Mouse (Mus musculus) left cerebral cortex, postnatal 25 days (tissue): ENCODE measurements around the gene St8sia1. TPM values are rescaled to one million over a fixed set of nuclear protein-coding genes. Genes with fewer than 3 reads are reported as not detected.

Source experiments
- DNase-seq, 2 experiments: peaks; one replicate each; pipeline ENCODE4 v3.0.0; 2022; ENCODE audit warnings: low spot score in 2 of 2, mixed read lengths in 1 of 2
- intact Hi-C: fragments of 180-260 bp; cut with DNase I; formaldehyde crosslinking; loops from one replicate; pipeline ENCODE4 v1.15.1; 2025
- total RNA-seq, 2 experiments: library from RNA; stranded (reverse); gene quantifications; 2 replicates each; pipeline ENCODE4 v1.2.3; 2021

St8sia1 gene
- total RNA-seq, 2 experiments from 2014 or later = 22.2 to 27.1 TPM

DNA sequence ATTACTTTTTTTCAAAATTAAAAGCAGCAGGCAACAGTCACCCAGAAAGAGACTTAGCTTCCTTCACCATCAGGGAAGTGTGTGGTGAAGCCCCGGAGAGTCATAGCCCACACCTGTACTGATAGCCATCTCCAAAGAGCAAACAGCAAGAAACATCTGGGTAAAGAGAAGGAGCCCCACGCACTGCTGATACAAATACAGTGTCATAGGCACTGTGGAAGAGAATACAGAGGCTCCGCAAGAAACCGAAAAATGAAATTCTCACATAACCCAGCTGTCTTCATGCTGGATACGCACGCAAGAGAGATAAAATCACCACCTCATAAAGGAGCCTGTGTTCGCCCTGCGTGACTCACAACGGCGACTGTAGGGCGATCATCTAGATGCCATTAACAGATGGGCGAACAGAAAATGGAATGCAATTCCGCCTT is 46.8 kb downstream of the St8sia1 start:
- DNase-seq = no peak
- intact Hi-C loops = no loop called here

DNA sequence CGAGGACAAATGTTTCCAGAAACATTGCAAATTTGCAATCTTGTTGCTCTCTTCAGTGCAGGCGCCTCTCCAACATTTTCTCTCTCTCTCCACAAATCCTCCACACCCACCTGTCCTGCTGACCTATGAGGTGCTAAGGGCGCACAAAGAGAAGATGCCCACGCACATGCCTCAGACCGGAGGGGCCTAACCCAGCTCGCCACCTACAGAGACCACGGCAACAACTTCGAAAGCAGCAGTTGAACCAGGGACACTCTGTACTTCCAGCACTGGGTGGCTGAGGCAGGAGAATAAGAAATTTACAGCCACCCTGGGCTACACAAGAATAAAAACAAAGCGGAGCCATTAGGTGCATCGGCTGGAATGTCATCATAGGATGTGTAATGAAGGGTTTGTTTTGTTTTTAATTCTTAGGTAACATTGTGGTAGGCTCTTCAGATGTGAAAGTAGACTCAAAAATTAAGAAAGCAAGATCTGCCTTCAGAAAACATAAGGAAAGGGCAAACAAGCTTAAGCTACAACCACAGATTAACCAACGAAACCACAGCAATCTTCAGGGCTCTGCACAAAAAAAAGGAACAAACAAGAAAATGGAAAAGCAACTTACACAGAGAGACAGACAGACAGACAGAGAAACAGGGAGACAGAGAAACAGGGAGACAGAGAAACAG is 47.8 kb downstream of the St8sia1 start:
- no peak for DNase-seq
- intact Hi-C loops = no loop called here

DNA sequence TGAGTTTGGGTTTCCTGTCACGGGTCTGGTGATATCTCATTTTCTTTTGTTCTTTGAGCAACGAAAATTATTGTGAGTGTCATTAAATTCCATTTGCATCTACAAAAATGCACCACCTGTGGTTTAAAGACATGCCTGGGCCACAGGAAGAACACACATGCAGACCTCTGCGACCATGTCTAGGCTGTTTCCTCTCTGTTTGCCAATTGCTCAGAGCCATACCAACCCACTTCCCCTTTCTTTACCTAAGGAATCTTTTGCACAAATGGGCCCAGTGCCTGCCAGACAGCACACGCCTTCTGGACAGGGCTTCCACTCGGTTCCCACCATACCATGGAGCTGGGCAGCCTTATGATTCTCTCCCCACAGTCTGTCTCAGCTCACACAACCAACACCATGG is 48.8 kb downstream of the St8sia1 start:
- no peak for DNase-seq
- intact Hi-C loops = no loop called here

GRCm38 (mm10) chr6:142914676-142915075 is 49.6 kb downstream of the St8sia1 start:
- no peak for DNase-seq
- intact Hi-C loops = no loop called here

DNA sequence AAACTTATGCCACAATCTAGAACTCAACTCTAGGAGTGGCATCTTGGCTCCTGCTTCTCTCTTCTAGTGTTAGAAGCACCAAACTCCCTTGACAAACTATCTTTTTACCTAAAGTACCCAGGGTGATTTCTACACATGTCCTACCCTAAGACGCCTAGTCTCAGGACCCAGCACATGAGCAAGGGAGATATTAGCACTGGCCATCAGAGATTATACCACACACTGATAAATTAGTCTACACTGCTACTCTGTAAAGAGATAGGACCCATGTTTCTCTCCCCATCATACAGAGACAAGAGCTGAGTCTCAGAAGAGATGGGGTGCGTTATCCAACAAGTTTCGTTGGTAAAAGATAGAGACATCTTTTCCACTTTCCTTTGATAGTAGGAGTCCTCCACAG is 53.0 kb downstream of the St8sia1 start:
- no peak for DNase-seq
- intact Hi-C loops = no loop called here

- no peak for DNase-seq
- intact Hi-C loops = no loop called here
Observed at GRCm38 (mm10) chr6:142910721-142911120, 53.5 kb downstream of the St8sia1 start.

DNA sequence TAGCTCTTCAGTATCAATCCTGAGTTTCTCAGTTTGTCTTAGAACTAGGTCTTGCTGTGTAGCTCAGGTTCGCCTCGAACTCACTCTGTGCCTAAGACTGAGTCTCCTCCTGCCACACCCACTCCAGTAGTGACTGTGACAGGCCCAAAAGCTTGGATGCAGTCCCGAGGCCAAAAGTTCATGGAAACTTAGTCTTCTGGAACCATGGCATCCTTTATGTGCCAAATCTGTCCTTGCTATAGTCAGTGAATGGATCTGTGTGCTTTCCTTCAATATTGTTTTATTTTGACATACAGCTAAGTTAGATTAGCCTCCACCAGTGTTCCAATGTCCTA is 54.5 kb downstream of the St8sia1 start:
- intact Hi-C loops = no loop called here
- no peak for DNase-seq

DNA sequence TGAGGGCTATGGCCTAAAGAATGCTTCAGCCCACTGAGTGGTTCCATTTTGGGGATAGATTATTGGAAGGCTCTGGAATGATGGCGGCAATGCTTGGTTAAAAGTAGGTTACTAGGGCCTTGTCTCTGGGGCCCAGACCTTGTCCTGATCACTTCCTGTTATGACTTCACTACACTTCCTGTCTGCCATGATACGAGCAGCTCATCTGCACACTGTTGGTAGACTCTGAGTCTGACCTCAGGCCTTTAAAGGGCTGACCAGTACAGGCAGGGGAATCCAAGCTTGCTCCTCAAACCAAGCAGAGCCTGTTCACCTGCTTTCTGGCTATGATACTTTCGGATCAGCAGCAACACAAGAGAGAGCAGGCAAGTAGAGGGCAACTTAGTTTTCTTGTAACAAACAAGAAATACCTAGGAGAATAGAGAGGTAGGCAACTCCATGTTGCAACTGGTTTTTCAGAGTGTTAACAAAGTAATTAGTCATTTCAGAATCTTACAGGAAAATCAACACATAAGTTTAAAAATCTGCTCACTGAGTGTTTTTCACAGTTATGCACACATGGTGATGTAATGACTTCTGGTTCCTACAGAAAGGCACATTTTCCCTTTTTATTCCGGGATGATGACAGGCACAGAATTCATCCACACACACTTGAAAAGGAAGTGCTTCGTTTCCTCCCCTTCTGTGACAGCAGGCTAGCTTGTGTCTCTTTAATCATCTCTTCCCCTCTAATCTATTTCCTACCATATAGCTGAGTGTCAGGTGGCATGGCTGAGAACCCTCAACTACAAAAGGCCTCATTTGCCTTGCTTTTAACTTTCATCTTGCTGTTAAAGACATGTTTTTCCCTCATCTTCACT is 55.1 kb downstream of the St8sia1 start:
- intact Hi-C loops = no loop called here
- no peak for DNase-seq

- no peak for DNase-seq
- intact Hi-C loops = no loop called here
Observed at GRCm38 (mm10) chr6:142908412-142908811, 55.8 kb downstream of the St8sia1 start.

GRCm38 (mm10) chr6:142895371-142895770 is 68.9 kb downstream of the St8sia1 start:
- no peak for DNase-seq
- intact Hi-C loops = no loop called here

DNA sequence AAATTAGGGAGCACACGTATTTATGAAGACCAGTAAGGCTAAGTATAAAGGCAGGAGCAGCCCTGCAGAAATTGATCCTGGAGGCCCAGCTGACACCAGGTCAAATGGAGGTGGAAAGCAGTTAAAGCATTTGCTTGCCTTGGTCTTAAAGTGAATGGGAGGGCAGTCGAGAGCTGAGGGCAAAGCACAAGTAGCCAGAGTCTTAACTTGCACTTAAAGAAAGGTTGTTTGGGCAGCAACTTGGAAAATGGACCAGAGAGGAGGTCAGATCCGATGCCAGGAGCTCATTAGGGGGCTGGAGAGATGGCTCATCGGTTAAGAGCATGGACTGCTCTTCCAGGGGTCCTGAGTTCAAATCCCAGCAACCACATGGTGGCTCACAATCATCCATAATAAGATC is 70.5 kb downstream of the St8sia1 start:
- intact Hi-C loops = no loop called here
- no peak for DNase-seq

DNA sequence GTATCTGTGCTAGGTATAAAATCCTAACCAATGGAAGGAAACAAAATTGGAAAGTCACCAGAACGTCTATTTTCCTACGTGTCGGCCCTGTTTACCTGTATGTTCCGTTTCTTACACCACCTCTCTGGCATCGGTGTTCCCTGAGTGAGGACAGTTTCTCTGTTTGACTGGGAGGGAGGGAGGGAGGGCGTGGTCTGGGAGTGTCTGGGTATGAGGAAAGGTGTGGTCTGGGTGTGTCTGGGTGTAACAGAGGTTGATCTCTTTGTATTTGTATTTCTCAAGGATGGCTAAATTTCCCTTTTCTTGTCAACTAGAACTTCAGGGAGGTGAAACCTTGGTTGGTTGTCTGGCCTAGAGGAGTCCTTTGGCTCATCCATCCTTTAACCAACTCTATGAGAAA is 73.9 kb downstream of the St8sia1 start:
- DNase-seq = no peak
- intact Hi-C loops = no loop called here

DNA sequence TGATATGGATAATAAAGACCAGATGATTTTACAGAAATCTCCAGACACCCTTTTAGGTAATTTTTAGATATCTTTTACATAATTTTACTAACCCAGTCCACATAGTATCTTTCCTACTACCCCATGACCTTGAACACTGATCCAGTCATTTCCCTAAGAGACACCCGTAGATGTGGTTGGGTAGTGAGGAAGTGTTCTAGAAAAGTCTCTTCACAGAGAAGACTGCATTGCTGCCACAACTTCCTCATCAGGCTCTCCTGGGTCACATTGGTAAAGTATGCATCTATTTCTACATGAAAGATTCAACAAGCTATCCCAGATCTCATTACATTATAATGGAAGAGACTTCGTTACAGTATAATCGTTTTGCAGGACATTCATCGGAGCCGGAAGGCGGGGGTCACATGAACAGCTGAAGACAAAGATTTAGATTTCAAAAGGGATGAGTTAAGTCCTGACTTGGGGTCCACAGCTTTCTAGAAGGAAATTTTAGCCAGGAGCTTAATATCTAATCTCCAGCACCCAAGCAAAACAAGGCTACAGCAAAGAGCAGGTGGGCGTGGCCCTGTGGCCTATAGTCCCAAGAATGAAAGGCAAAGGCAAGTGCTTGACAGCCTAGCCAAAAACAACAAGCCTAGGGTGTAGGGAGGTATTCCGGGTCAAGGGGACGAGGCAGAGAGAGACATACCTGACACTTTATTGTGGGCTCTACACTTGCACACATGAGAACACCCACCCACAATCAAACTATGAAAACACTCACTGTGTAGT is 75.1 kb downstream of the St8sia1 start:
- intact Hi-C loops = no loop called here
- no peak for DNase-seq

- intact Hi-C loops = no loop called here
- DNase-seq = no peak
Observed at GRCm38 (mm10) chr6:142888346-142888745, 75.9 kb downstream of the St8sia1 start.

- no peak for DNase-seq
- intact Hi-C loops = no loop called here
Observed at GRCm38 (mm10) chr6:142887375-142887774, 76.9 kb downstream of the St8sia1 start.

GRCm38 (mm10) chr6:142885364-142886154 is 78.7 kb downstream of the St8sia1 start:
- intact Hi-C loops = no loop called here
- DNase-seq = peak in 1 of 2 experiments; percentile 45

GRCm38 (mm10) chr6:142884128-142884527 is 80.1 kb downstream of the St8sia1 start:
- intact Hi-C loops = no loop called here
- DNase-seq = no peak

DNA sequence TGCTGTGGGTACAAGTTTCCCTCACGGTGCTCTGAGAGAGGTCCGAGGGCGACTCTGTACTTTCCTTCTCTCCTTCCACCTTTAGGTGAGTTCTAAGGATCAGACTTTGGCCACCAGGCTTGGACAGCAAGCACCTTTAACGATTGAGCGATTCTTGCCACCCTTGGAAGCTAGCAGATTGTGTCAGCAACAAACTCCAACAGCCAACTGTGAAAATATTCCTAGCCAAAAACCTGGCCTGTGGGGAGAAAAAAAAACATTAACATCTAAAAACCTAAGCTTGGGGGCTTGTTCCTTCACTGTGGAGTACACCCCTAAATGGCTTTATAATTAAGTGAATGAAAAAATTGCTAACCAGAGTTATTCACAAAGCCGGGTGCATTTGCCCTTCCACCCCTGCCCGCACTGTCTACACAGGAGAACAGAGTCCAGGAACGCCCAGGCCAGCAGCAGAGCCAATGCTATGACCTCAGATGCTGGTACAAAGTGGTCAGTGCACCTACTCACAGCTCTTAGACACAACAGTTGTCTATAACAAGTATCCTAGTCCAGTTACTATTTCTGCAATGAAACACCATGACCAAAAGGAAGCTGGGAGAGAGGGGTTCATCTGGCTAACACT is 83.3 kb downstream of the St8sia1 start:
- intact Hi-C loops = no loop called here
- no peak for DNase-seq
